Mouse (Mus musculus) limb, embryonic 14.5 days (tissue): Measurements from ENCODE around the gene Eed. TPM values are rescaled to one million over a fixed set of nuclear protein-coding genes. Genes with fewer than 3 reads are reported as not detected.

ENCODE experiments used
- ATAC-seq: fragments of 200-750 bp; cut with Nextera tagmentation; 2 replicates; pipeline ENCODE4 v1.8.0; 2017; ENCODE audit warnings: low read depth, moderate number of reproducible peaks, moderate TSS enrichment; ENCODE audit not compliant: low FRiP score
- DNase-seq: peaks from one replicate; pipeline ENCODE4 v3.0.0-alpha.2; 2015; ENCODE audit warnings: low spot score
- H3K27ac ChIP-seq: fragments of 300-500 bp; sonication (generic); replicated peaks from 2 replicates; pipeline ENCODE4 v1.5.1; 2014; ENCODE audit warnings: low read depth, mild to moderate bottlenecking, low read length, moderate library complexity, mixed read lengths
- H3K27me3 ChIP-seq: fragments of 300-500 bp; sonication (generic); 2 replicates; pipeline ENCODE4 v1.6.1; 2014; ENCODE audit warnings: low read length, mixed read lengths; ENCODE audit not compliant: control insufficient read depth, insufficient read depth
- H3K36me3 ChIP-seq: fragments of 300-500 bp; sonication (generic); 2 replicates; pipeline ENCODE4 v1.6.1; 2014; ENCODE audit warnings: mild to moderate bottlenecking, low read length, moderate library complexity, mixed read lengths; ENCODE audit not compliant: control insufficient read depth, insufficient read depth
- H3K4me1 ChIP-seq: fragments of 300-500 bp; sonication (generic); 2 replicates; pipeline ENCODE4 v1.6.1; 2014; ENCODE audit warnings: antibody characterized with exemption, low read length, mixed read lengths; ENCODE audit not compliant: control insufficient read depth, insufficient read depth
- H3K4me2 ChIP-seq: fragments of 300-500 bp; sonication (generic); replicated peaks from 2 replicates; pipeline ENCODE4 v1.6.1; 2014; ENCODE audit warnings: low read depth, mild to moderate bottlenecking, low read length, moderate library complexity; ENCODE audit not compliant: severe bottlenecking
- H3K4me3 ChIP-seq: fragments of 300-500 bp; sonication (generic); replicated peaks from 2 replicates; pipeline ENCODE4 v1.5.1; 2014; ENCODE audit warnings: low read length
- H3K9ac ChIP-seq: fragments of 300-500 bp; sonication (generic); 2 replicates; pipeline ENCODE4 v1.6.1; 2014; ENCODE audit warnings: mild to moderate bottlenecking, low read depth, low read length, moderate library complexity; ENCODE audit not compliant: severe bottlenecking
- H3K9me3 ChIP-seq: fragments of 300-500 bp; sonication (generic); 2 replicates; pipeline ENCODE4 v1.6.1; 2016; ENCODE audit warnings: low read length; ENCODE audit not compliant: control insufficient read depth
- POLR2A ChIP-seq: fragments of 200-500 bp; IDR thresholded peaks from 2 replicates; pipeline ENCODE4 v1.8.0; 2012; ENCODE audit warnings: inconsistent platforms, mild to moderate bottlenecking, moderate library complexity, borderline replicate concordance; ENCODE audit not compliant: insufficient read depth, insufficient read length; ENCODE audit errors: extremely low read depth
- WGBS: fragments of 180-500 bp; shearing (Covaris S2); extraction: QIAGEN DNeasy Blood & Tissue Kit; methylation state at CpG from one replicate; pipeline ENCODE4 v1.1.7; 2014; 5-methylcytosine and 5-hydroxymethylcytosine counted together
- polyA plus RNA-seq, 2 experiments: library from polyadenylated mRNA; depleted of rRNA in 1 of 2; stranded (reverse) in 1 of 2; unstranded in 1 of 2; fragments of >200 nt; fragmentation: Nextera tagmentation in 1 of 2; extraction: Ambion mirVana in 1 of 2; gene quantifications; 2 replicates each; pipeline versions ENCODE4 v1.2.1 to v1.2.3; 2012 to 2014

Eed gene
- polyA plus RNA-seq, 2 experiments: 62.8 to 99.5 TPM

DNA sequence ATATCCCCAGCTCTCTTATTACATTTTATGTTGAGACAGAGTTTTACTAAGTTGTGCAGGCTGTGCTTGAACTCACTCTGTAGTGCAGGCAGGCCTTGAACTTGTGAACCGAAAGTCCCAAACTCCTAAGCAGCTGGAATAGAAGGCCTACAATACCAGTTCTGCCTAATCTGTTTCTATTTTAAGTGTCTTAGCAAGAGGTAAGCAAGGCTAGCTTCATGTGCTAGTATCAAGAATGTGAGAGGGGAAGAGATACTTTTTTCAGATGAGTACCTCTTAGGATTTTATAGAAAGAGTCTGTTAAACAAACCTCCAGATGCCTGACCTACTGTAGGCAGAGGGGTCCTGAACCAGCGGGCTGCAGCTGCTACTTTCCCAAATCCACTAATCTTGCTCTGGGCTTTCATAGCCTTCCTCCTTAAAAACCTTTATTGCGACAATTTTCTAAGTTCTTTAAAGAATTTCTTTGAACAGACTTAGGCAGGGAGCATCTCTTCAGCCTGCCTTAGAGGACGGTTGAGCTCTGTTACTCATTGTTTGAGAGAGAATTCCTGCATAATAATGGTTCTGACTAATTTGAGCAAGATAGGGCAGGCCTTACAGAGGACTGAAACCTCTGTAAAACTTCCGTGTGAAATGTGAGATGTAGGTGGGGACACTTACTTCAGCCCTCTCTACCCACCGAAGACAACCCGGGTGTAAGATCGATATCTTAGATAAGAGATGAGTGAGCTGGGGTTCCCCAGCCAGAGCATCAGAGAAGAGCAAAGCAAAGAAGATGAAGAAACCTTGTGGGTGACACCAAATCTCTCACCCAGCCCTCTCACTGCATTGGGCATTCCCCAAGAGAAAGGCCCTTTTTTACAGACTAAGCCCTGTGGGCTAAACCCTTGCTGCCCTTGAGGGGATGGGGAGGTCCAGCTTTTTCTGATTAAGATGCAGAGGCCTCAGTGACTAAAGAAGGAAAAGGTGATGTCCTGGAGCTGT is 26.2 kb upstream of the Eed start:
- Histone ChIP-seq H3K4me2 (no peak overlapping the region), H3K36me3 (no peaks in the 10 kb centered on the region), H3K4me1 (no peaks in the 10 kb centered on the region), H3K27me3 (no peaks in the 10 kb centered on the region), H3K27ac (no peak overlapping the region), H3K9ac (no peak overlapping the region), H3K9me3 (no peaks in the 10 kb centered on the region), H3K4me3 (no peak overlapping the region)
- 50% methylated on average over 8 of the region's 8 CpGs for WGBS
- DNase-seq (no peak), ATAC-seq (no peak)
- no peak for TF ChIP-seq POLR2A

DNA sequence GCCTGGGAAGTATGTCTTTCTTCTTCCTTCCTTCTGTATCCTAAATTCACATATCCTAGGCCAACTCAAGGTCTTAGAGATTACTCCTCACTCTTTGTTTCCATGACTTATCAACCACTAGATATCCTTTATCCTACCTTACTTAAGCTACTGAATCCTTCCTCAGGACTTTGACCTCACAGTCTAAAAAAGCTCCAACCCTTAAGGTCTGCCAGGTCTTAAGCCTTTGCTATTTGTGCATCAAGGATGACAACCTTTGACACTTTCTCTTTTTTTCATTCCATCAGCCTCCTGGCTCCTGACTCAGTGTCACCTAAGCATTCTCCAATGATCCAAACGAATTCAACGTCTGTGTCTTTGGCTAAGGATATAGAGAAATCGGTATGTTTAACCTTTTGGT is 24.0 kb upstream of the Eed start:
- Histone ChIP-seq H3K4me1 (no peaks in the 10 kb centered on the region), H3K27ac (no peak overlapping the region), H3K9ac (no peak overlapping the region), H3K4me3 (no peak overlapping the region), H3K36me3 (no peaks in the 10 kb centered on the region), H3K9me3 (no peaks in the 10 kb centered on the region), H3K27me3 (no peaks in the 10 kb centered on the region), H3K4me2 (no peak overlapping the region)
- no peak for TF ChIP-seq POLR2A
- DNase-seq (no peak), ATAC-seq (no peak)
- WGBS: 92% methylated on average over 3 of the region's 3 CpGs

DNA sequence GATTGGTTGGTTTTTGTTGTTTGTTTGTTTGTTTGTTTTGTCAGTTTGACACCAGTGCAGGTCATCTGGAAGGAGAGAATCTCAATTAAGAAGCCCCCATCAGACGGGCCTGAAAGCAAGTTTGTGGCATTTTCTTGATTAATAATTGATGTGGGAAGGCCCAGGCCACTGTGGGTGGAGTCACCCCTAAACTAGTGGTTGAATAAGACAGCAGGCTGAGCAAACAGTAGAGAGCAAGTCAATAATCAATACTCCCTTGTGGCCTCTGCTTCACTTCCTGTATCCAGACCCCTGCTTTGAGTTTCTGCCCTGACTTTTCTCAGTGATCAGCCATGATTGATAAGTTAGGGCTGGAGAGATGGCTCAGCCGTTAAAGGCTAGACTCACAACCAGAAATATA is 21.6 kb upstream of the Eed start:
- Histone ChIP-seq H3K9ac (no peak overlapping the region), H3K9me3 (no peaks in the 10 kb centered on the region), H3K36me3 (no peaks in the 10 kb centered on the region), H3K4me1 (0 out of 2 replicates have a peak, but pooled peaks cover 3% of the 10 kb centered on the region), H3K27ac (no peak overlapping the region), H3K4me3 (no peak overlapping the region), H3K27me3 (no peaks in the 10 kb centered on the region), H3K4me2 (no peak overlapping the region)
- no peak for DNase-seq
- 68% methylated on average over 2 of the region's 2 CpGs for WGBS
- ATAC-seq: no peak
- TF ChIP-seq POLR2A: no peak

DNA sequence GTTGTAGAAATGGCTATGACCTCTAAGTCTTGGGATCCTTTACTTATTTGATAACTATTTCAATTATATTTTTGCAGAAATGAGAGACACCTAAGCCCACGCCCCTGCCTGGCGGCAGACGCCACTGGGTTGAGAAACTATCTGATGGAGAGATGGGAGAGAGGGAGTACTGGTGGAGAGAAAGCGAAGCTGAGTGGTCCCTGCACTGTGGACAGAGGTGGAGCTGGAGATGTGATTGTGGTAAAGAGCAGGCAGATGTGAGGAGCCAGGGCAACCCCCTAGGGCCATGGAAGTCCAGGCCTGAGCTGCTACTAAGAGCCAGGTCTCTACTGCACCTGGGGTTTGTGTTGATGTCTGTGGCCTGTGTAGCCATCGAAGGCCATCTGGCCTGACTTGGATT is 18.7 kb upstream of the Eed start:
- ATAC-seq: no peak
- Histone ChIP-seq H3K9ac (no peak overlapping the region), H3K9me3 (no peaks in the 10 kb centered on the region), H3K4me3 (no peak overlapping the region), H3K27ac (no peak overlapping the region), H3K36me3 (no peaks in the 10 kb centered on the region), H3K4me2 (no peak overlapping the region), H3K4me1 (0 out of 2 replicates have a peak, but pooled peaks cover 3% of the 10 kb centered on the region), H3K27me3 (no peaks in the 10 kb centered on the region)
- WGBS: 95% methylated on average over 5 of the region's 5 CpGs
- no peak for DNase-seq
- TF ChIP-seq POLR2A: no peak

DNA sequence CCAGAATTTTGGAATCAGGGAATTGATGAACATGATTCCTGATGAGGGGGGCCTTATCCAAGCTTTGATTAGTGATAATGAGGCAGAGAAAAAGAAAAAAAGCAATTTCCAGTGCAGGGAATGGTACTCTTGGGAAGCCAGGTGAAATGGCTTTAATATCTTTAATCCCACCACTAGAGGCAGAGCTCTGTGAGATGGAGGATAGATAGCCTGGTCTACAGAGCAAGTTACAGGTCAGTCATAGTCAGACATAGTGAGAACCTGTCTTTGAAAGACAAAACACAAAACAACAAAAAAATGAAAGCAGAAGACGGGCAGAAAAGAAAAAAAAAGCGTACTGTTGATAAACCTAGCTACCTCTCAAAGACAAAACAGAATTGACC is 17.8 kb upstream of the Eed start:
- no peaks in the 10 kb centered on the region for H3K27me3 ChIP-seq
- no peak overlapping the region for H3K27ac ChIP-seq
- TF ChIP-seq POLR2A: no peak
- no peak overlapping the region for H3K4me3 ChIP-seq
- ATAC-seq (no peak), DNase-seq (no peak)
- H3K4me2 ChIP-seq: no peak overlapping the region
- H3K9me3 ChIP-seq: no peaks in the 10 kb centered on the region
- 81% methylated on average over 2 of the region's 2 CpGs for WGBS
- H3K4me1 ChIP-seq: 0 out of 2 replicates have a peak, but pooled peaks cover 3% of the 10 kb centered on the region
- no peaks in the 10 kb centered on the region for H3K36me3 ChIP-seq
- no peak overlapping the region for H3K9ac ChIP-seq
